Mouse (Mus musculus) gastrocnemius, adult 2 months (tissue): ENCODE measurements around the gene Phactr1. TPM values are rescaled to one million over a fixed set of nuclear protein-coding genes. Genes with fewer than 3 reads are reported as not detected.

Experiments
- DNase-seq: peaks from one replicate; pipeline ENCODE4 v3.0.0; 2022
- H3K27ac ChIP-seq: fragments of 200-600 bp; 2 replicates; pipeline ENCODE4 v1.8.1; 2022; ENCODE audit warnings: mild to moderate bottlenecking
- H3K4me3 ChIP-seq: fragments of 200-600 bp; 2 replicates; pipeline ENCODE4 v1.8.1; 2022; ENCODE audit warnings: mild to moderate bottlenecking, moderate library complexity
- CTCF ChIP-seq: fragments of 200-600 bp; IDR thresholded peaks from 2 replicates; pipeline ENCODE4 v1.8.1; 2022; ENCODE audit warnings: antibody characterized with exemption, mild to moderate bottlenecking, moderate library complexity
- intact Hi-C: fragments of 180-260 bp; cut with DNase I; formaldehyde crosslinking; loops from one replicate; pipeline ENCODE4 v1.15.1; 2025
- total RNA-seq, 2 experiments: library from RNA; stranded (reverse); gene quantifications; 2 replicates each; pipeline ENCODE4 v1.2.3; 2021

Phactr1 gene
- total RNA-seq, 2 experiments from 2014 or later: 1.5 to 2.1 TPM

DNA sequence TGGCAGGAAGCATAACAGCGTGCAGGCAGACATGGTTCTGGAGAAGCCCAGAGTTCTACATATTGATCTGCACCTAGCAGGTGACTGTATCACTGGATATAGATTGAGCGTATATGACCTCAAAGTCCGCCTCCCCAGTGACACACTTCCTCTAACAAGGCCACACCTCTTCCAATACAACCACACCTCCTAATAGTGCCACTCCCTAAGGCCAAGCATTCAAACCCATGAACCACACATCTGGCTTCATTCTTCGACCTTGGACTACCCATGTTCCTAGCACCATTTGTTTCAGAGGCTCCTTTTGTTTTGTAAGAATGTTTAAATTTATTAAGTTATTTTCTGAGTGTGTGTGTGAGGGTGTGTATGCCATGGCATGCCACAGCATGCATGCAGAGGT is 507.3 kb downstream of the Phactr1 start:
- no peak overlapping the region for H3K4me3 ChIP-seq
- no peak for DNase-seq
- H3K27ac ChIP-seq: no peak overlapping the region
- intact Hi-C loops: loop anchor here (5.0 kb wide), 1 partner anchor 555 kb away; no protein-coding TSS in a partner anchor
- no peak for TF ChIP-seq CTCF
